Mouse (Mus musculus) hindbrain, embryonic 10.5 days (tissue): ENCODE results near the gene Dnajc6. TPM values are rescaled to one million over a fixed set of nuclear protein-coding genes. Genes with fewer than 3 reads are reported as not detected.

Experiments
- DNase-seq: peaks from one replicate; pipeline ENCODE4 v3.0.0-alpha.2; 2017; ENCODE audit warnings: low spot score
- H3K27ac ChIP-seq: fragments of 300-500 bp; sonication (generic); 2 replicates; pipeline ENCODE4 v1.5.1; 2016; ENCODE audit warnings: mild to moderate bottlenecking, moderate library complexity
- H3K27me3 ChIP-seq: fragments of 300-500 bp; sonication (generic); 2 replicates; pipeline ENCODE4 v1.6.1; 2016; ENCODE audit warnings: mild to moderate bottlenecking; ENCODE audit not compliant: poor library complexity, insufficient read depth, severe bottlenecking
- H3K36me3 ChIP-seq: fragments of 300-500 bp; sonication (generic); 2 replicates; pipeline ENCODE4 v1.6.1; 2016; ENCODE audit warnings: mild to moderate bottlenecking, moderate library complexity
- H3K4me1 ChIP-seq: fragments of 300-500 bp; sonication (generic); replicated peaks from 2 replicates; pipeline ENCODE4 v1.6.1; 2016; ENCODE audit warnings: mild to moderate bottlenecking
- H3K4me3 ChIP-seq: fragments of 300-500 bp; sonication (generic); 2 replicates; pipeline ENCODE4 v1.5.1; 2016; ENCODE audit warnings: mild to moderate bottlenecking, moderate library complexity
- H3K9me3 ChIP-seq: fragments of 300-500 bp; sonication (generic); 2 replicates; pipeline ENCODE4 v1.6.1; 2016; ENCODE audit warnings: mild to moderate bottlenecking, moderate library complexity
- WGBS: fragments of 180-500 bp; shearing (Covaris S2); methylation state at CpG from one replicate; pipeline ENCODE4 v1.1.7; 2016; 5-methylcytosine and 5-hydroxymethylcytosine counted together
- polyA plus RNA-seq: library from polyadenylated mRNA; unstranded; fragments of >200 nt; fragmentation: Nextera tagmentation; extraction: Ambion mirVana; gene quantifications from 2 replicates; pipeline ENCODE4 v1.2.1, GENCODE M21; 2016

Dnajc6 gene
- polyA plus RNA-seq, 1 experiment from 2014 or later: 3.7 TPM

GRCm38 (mm10) chr4:101689645-101690044 lies 193.2 kb downstream of the Dnajc6 start:
- Histone ChIP-seq H3K27ac (no peak overlapping the region), H3K4me1 (no peaks in the 10 kb centered on the region), H3K9me3 (no peaks in the 10 kb centered on the region), H3K27me3 (no peaks in the 10 kb centered on the region), H3K36me3 (no peaks in the 10 kb centered on the region), H3K4me3 (no peak overlapping the region)
- no peak for DNase-seq
- WGBS: 83% methylated on average over 5 of the region's 5 CpGs

Other genes with a start within 250 kb of the Dnajc6 start
- gene Jak1, start 231.4 kb upstream of the Dnajc6 start, polyA plus RNA-seq: 43.0 and 50.9 TPM in 2 replicates
- gene Ak4, start 77.4 kb upstream of the Dnajc6 start, polyA plus RNA-seq: 23.9 and 44.1 TPM in 2 replicates
- gene Leprot, start 151.1 kb downstream of the Dnajc6 start, polyA plus RNA-seq: 67.6 and 69.1 TPM in 2 replicates
- 2.3 and 2.5 TPM in 2 replicates for gene Lepr, start 220.8 kb downstream of the Dnajc6 start, polyA plus RNA-seq